Mouse (Mus musculus): Measurements from ENCODE around the gene Prrg2. TPM values are rescaled to one million over a fixed set of nuclear protein-coding genes. Genes with fewer than 3 reads are reported as not detected.
"Not testable (repeated sequence)": the region's sequence is repeated elsewhere in the genome, so short reads cannot be mapped to it uniquely, and the experiment has no call there.

The Prrg2 gene
- total RNA-seq (2014; rRNA removed): 26.1 and 32.8 TPM in 2 replicates
- polyA plus RNA-seq (2012; rRNA removed): 74.1 and 83.8 TPM in 2 replicates

- Histone ChIP-seq H3K9ac (ENCODE audit: low read depth, low read length) (peak within 1 kb of the TSS; percentile 83), H3K79me2 (ENCODE audit: control insufficient read depth, insufficient read depth, low read length) (peaks cover 9% of the 10 kb centered on the region), H3K27ac (replicated peaks; ENCODE audit: insufficient read depth, low read depth, low read length) (peak within 1 kb of the TSS; percentile 97), H3K36me3 (ENCODE audit: control insufficient read depth, insufficient read depth, low read length) (no peaks in the 10 kb centered on the region), H3K4me3 (ENCODE audit: insufficient read depth, low read depth, low read length) (peak within 1 kb of the TSS; percentile 66), H3K4me1 (ENCODE audit: control insufficient read depth, insufficient read depth, low read length) (peaks cover 8% of the 10 kb centered on the region), H3K27me3 (ENCODE audit: control insufficient read depth, insufficient read depth, low read length) (no peaks in the 10 kb centered on the region)
- TF ChIP-seq CTCF (IDR thresholded peaks at IDR 0.05; ENCODE audit: low read depth, low read length) (no peak), POLR2A (IDR thresholded peaks at IDR 0.05; ENCODE audit: extremely low read depth, insufficient read depth, low read length) (no peak)
- WGBS: under 1% methylated on average over 31 of the region's 31 CpGs
- peak; percentile 97 for DNase-seq (ENCODE audit: extremely low read depth, low read depth, low spot score)
Measured at GRCm38 (mm10) chr7:45062239-45062835, at the start of gene Prrg2, which contains the start of gene Nosip. TSS of gene Prrg2 (minus strand) at chr7:45062677. TSS of gene Nosip (plus strand) at chr7:45062429.

GRCm38 (mm10) chr7:45111940-45112339, 49.5 kb upstream of the Prrg2 start:
- Histone ChIP-seq H3K27me3 (ENCODE audit: control insufficient read depth, insufficient read depth, low read length) (no peaks in the 10 kb centered on the region), H3K27ac (replicated peaks; ENCODE audit: insufficient read depth, low read depth, low read length) (no peak overlapping the region), H3K4me1 (ENCODE audit: control insufficient read depth, insufficient read depth, low read length) (no peaks in the 10 kb centered on the region), H3K79me2 (ENCODE audit: control insufficient read depth, insufficient read depth, low read length) (no peaks in the 10 kb centered on the region), H3K36me3 (ENCODE audit: control insufficient read depth, insufficient read depth, low read length) (no peaks in the 10 kb centered on the region), H3K4me3 (ENCODE audit: insufficient read depth, low read depth, low read length) (no peak overlapping the region), H3K9ac (ENCODE audit: low read depth, low read length) (no peak overlapping the region)
- no peak for DNase-seq (ENCODE audit: extremely low read depth, low read depth, low spot score)
- 78% methylated on average over 2 of the region's 2 CpGs for WGBS
- TF ChIP-seq CTCF (IDR thresholded peaks at IDR 0.05; ENCODE audit: low read depth, low read length): no peak
- TF ChIP-seq POLR2A (IDR thresholded peaks at IDR 0.05; ENCODE audit: extremely low read depth, insufficient read depth, low read length): no peak

- H3K9ac ChIP-seq (ENCODE audit: low read depth, low read length); H3K36me3 ChIP-seq (ENCODE audit: control insufficient read depth, insufficient read depth, low read length); H3K79me2 ChIP-seq (ENCODE audit: control insufficient read depth, insufficient read depth, low read length); H3K27ac ChIP-seq (replicated peaks; ENCODE audit: insufficient read depth, low read depth, low read length); H3K4me3 ChIP-seq (ENCODE audit: insufficient read depth, low read depth, low read length); H3K4me1 ChIP-seq (ENCODE audit: control insufficient read depth, insufficient read depth, low read length); DNase-seq (ENCODE audit: extremely low read depth, low read depth, low spot score); H3K27me3 ChIP-seq (ENCODE audit: control insufficient read depth, insufficient read depth, low read length): not testable (repeated sequence)
- WGBS: 93% methylated on average over 4 of the region's 4 CpGs
Measured at GRCm38 (mm10) chr7:45110089-45110488, 47.6 kb upstream of the Prrg2 start.

GRCm38 (mm10) chr7:45107052-45107645, 44.7 kb upstream of the Prrg2 start:
- H3K27me3 ChIP-seq (ENCODE audit: control insufficient read depth, insufficient read depth, low read length): no peaks in the 10 kb centered on the region
- no peaks in the 10 kb centered on the region for H3K36me3 ChIP-seq (ENCODE audit: control insufficient read depth, insufficient read depth, low read length)
- H3K4me1 ChIP-seq (ENCODE audit: control insufficient read depth, insufficient read depth, low read length): peaks cover 9% of the 10 kb centered on the region
- TF ChIP-seq POLR2A (IDR thresholded peaks at IDR 0.05; ENCODE audit: extremely low read depth, insufficient read depth, low read length) (no peak), CTCF (IDR thresholded peaks at IDR 0.05; ENCODE audit: low read depth, low read length) (no peak)
- H3K79me2 ChIP-seq (ENCODE audit: control insufficient read depth, insufficient read depth, low read length): no peaks in the 10 kb centered on the region
- 78% methylated on average over 5 of the region's 5 CpGs for WGBS
- H3K9ac ChIP-seq (ENCODE audit: low read depth, low read length): no peak overlapping the region
- no peak overlapping the region for H3K4me3 ChIP-seq (ENCODE audit: insufficient read depth, low read depth, low read length)
- DNase-seq (ENCODE audit: extremely low read depth, low read depth, low spot score): no peak
- H3K27ac ChIP-seq (replicated peaks; ENCODE audit: insufficient read depth, low read depth, low read length): no peak overlapping the region

GRCm38 (mm10) chr7:45106441-45106840, 44.0 kb upstream of the Prrg2 start:
- H3K27ac ChIP-seq (replicated peaks; ENCODE audit: insufficient read depth, low read depth, low read length): no peak overlapping the region
- no peaks in the 10 kb centered on the region for H3K27me3 ChIP-seq (ENCODE audit: control insufficient read depth, insufficient read depth, low read length)
- H3K79me2 ChIP-seq (ENCODE audit: control insufficient read depth, insufficient read depth, low read length): no peaks in the 10 kb centered on the region
- no peak overlapping the region for H3K4me3 ChIP-seq (ENCODE audit: insufficient read depth, low read depth, low read length)
- H3K4me1 ChIP-seq (ENCODE audit: control insufficient read depth, insufficient read depth, low read length): peaks cover 14% of the 10 kb centered on the region
- WGBS: 91% methylated on average over 6 of the region's 6 CpGs
- no peak overlapping the region for H3K9ac ChIP-seq (ENCODE audit: low read depth, low read length)
- DNase-seq (ENCODE audit: extremely low read depth, low read depth, low spot score): no peak
- TF ChIP-seq CTCF (IDR thresholded peaks at IDR 0.05; ENCODE audit: low read depth, low read length): no peak
- peaks cover 2% of the 10 kb centered on the region; the same call in 1 of the 2 replicates for H3K36me3 ChIP-seq (ENCODE audit: control insufficient read depth, insufficient read depth, low read length)

DNA sequence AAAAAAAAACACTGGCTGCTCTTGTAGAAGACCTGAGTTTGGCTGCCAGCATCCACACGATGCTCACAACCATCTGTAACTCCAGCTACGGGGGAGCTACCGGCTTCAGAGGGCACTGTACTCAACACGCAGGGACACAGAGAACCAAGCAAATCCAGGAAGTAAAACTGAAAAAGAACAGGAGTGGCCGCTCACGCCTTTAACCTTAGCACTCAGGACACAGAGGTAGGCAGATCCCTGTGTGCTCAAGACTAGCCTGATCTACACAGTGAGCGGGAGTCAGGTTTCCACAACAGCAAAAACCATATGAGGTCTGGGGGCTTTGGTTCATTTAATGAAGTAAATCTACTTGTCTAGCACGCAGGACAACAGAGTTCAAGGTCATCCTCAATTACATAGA, 43.0 kb upstream of the Prrg2 start:
- TF ChIP-seq CTCF (IDR thresholded peaks at IDR 0.05; ENCODE audit: low read depth, low read length) (no peak), POLR2A (IDR thresholded peaks at IDR 0.05; ENCODE audit: extremely low read depth, insufficient read depth, low read length) (no peak)
- 86% methylated on average over 8 of the region's 8 CpGs for WGBS
- H3K27ac ChIP-seq (replicated peaks; ENCODE audit: insufficient read depth, low read depth, low read length): no peak overlapping the region
- no peaks in the 10 kb centered on the region for H3K27me3 ChIP-seq (ENCODE audit: control insufficient read depth, insufficient read depth, low read length)
- no peak for DNase-seq (ENCODE audit: extremely low read depth, low read depth, low spot score)
- H3K4me1 ChIP-seq (ENCODE audit: control insufficient read depth, insufficient read depth, low read length): peaks cover 14% of the 10 kb centered on the region
- peaks cover 4% of the 10 kb centered on the region; the same call in 1 of the 2 replicates for H3K36me3 ChIP-seq (ENCODE audit: control insufficient read depth, insufficient read depth, low read length)
- H3K4me3 ChIP-seq (ENCODE audit: insufficient read depth, low read depth, low read length): no peak overlapping the region
- no peaks in the 10 kb centered on the region for H3K79me2 ChIP-seq (ENCODE audit: control insufficient read depth, insufficient read depth, low read length)
- no peak overlapping the region for H3K9ac ChIP-seq (ENCODE audit: low read depth, low read length)

Measured in liver, adult 2 months (tissue).